Mouse (Mus musculus) T-helper 17 cell (primary cell): ENCODE data around the gene Ccni.

Experiments
- in situ Hi-C, 2 experiments: fragments of 300-600 bp; cut with MboI, MseI; formaldehyde crosslinking; loops; 1 replicate in 1 of 2; 2 replicates in 1 of 2; pipeline ENCODE4 v1.15.1; 2025; ENCODE audit warnings: high pct_unique_total_duplicates in 2 of 2

Ccni gene

DNA sequence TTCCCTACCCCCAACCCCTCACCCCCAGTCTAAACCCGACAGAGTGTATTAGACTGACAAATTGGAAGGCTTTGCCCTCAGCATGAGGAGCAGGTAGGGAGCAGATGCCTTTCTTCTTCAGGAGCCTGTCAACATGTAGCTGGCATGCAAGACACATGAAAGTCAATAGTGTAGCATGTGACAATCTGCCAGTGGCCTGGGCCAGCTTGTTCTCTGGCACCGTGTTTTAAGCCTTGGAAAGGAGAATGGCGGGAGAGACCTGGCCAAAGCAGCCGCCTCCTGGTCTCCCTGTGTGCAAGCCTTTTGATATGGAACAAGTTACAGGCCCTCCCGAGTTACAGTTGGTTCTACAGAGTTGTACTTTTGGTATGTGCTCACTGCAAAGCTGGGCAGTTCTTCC, 65.5 kb downstream of the Ccni start:
- in situ Hi-C loops = no loop called here

DNA sequence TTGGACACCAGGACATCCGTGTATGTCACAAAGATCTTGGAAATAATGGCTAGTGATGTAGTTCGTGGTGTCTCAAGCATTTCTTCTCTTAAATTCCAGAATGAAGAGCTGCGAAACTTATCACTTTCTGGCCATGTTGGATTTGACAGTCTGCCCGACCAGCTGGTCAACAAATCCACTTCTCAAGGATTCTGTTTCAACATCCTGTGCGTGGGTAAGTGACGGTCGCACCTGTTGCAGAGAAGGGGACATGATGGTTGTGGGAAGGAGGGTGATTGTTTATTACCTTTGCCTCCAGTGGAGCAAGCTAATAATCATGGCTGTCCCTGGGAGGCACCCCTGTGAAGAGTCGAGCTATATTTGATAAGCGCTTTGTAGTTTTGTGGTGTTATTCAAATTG, 66.9 kb downstream of the Ccni start:
- in situ Hi-C loops = no loop called here

DNA sequence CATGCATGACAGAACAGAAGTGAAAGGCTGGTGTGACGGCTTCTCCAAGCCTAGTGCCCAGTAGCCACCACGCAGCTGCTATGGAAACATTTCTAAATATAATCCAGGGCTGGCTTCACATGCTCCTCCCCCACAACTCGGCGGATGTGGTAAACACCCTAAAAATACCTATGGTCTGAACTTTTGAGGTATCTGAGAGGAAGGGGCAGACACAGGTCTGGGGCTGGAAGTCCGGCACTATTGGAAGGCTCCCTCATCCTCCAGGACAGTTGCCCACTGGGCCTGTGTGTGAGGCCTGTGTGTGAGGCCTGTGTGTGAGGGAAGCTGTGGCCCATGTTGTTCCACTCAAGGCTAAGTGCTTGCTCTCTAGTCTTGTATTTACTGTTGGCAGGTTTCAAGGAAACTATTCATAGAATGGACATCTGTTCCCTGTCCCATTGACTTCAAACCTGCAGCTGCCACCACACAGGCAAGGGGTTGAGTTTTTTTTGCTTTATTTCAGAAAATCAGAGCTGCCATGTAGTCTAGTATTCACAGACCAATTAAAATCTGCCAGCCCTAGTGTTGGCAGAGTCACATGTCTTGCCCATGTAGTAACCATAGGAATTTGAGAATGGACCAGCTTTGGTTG, 69.2 kb downstream of the Ccni start:
- in situ Hi-C loops = no loop called here

- in situ Hi-C loops = no loop called here
Measured at GRCm38 (mm10) chr5:93135368-93136107, 70.8 kb downstream of the Ccni start.

DNA sequence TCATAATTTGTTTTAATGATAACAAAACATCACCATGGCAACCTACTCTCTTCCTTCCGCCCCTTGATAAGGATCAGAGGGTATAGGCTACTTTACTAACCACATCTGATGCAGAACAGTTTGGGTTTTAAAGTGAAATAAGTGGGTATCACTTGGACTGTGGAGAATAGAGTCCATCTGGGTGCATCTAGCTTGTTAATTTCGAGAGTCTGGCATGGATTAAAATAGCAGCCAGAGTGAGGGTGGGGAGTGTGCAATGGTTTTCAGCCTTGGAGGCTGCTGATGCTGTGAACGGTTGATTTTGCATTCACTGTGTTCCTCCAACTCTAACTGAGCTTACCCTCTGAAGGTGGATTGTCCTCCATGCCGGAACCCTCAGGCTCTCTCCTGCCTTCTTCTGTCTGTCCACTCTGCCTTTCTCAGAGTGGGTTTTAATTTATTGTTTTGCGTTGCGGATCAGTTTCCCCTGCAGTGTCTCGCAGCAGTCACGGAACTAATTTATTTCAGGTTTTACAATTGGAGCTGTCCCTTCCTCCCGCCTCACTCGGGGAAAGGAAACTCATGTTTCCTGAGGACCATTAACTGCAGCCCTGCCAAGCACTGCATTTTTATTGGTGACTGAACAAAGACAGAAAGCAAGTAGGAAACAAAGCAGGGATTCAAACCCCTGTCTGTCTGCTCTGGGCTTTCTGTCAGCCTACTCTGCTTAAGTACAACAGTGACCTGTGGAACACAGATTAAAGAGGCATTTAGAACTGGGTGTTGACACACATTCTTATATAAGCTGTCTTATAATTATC, 72.7 kb downstream of the Ccni start:
- in situ Hi-C loops = no loop called here
